Mouse (Mus musculus): Measurements from ENCODE around the gene Rassf2. TPM values are rescaled to one million over a fixed set of nuclear protein-coding genes. Genes with fewer than 3 reads are reported as not detected.

Rassf2 gene
- polyA plus RNA-seq, 1 experiment = 34.9 TPM

DNA sequence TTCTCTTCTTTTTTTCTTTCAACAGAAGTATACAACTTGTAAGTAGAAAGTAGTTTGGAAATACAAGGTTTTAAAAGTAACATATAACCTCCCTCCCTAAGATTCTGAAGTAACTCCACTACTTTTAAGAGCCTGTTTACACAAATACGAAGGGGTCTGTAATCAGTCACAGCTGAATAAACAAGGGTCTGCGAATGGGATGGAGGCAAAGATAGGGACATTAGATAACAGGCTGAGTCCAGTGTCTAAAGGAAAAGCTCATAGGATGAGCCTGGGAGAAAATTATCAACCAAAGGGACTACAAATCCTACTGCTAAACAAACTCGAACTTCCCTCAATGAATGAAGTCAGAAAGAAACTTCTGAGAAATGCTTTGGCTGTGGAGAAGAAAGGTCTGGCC is 19.9 kb upstream of the Rassf2 start:
- no peak for TF ChIP-seq POLR2A (IDR thresholded peaks at IDR 0.05; ENCODE audit: borderline replicate concordance, extremely low read depth, insufficient read depth, insufficient read length, poor library complexity, severe bottlenecking)
- TF ChIP-seq CTCF (IDR thresholded peaks at IDR 0.05; ENCODE audit: borderline replicate concordance, extremely low read depth, insufficient read depth, insufficient read length) = no peak
- no peak for DNase-seq (ENCODE audit: low read depth)

GRCm38 (mm10) chr2:132049491-132049890 is 19.4 kb upstream of the Rassf2 start:
- no peak for DNase-seq (ENCODE audit: low read depth)
- TF ChIP-seq CTCF (IDR thresholded peaks at IDR 0.05; ENCODE audit: borderline replicate concordance, extremely low read depth, insufficient read depth, insufficient read length) (no peak), POLR2A (IDR thresholded peaks at IDR 0.05; ENCODE audit: borderline replicate concordance, extremely low read depth, insufficient read depth, insufficient read length, poor library complexity, severe bottlenecking) (no peak)

DNA sequence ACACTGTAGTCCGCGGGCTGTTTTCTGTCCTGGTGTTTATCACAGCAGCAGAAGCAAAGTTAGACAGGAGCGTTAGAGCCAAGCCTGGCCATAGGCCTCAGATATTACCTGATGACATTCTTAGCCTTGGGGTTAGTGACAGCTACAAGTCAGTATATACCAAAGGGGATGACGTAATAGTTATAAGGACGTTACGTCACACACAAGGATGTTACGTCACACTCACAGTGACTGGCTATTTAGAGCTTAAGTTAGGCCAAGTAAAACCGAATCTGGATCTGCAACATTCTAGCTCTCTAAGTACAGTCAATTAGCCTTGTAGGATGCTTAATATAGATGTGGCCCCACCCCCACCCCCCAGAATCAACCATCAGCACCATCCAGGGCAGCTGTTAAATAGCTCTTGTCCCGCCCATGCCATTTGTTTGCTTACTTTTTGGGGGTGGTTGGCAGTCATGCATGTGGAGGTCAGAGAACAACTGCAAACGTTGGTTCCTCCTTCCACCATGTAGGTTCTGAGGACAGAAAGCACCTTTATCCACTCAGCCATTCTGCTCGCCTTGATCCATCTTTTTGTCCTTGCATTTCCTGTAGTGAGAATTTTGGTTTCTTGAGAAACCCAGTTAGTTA is 18.2 kb upstream of the Rassf2 start:
- TF ChIP-seq POLR2A (IDR thresholded peaks at IDR 0.05; ENCODE audit: borderline replicate concordance, extremely low read depth, insufficient read depth, insufficient read length, poor library complexity, severe bottlenecking) (no peak), CTCF (IDR thresholded peaks at IDR 0.05; ENCODE audit: borderline replicate concordance, extremely low read depth, insufficient read depth, insufficient read length) (no peak)

GRCm38 (mm10) chr2:132047364-132047763 is 17.3 kb upstream of the Rassf2 start:
- DNase-seq (ENCODE audit: low read depth) = no peak
- TF ChIP-seq POLR2A (IDR thresholded peaks at IDR 0.05; ENCODE audit: borderline replicate concordance, extremely low read depth, insufficient read depth, insufficient read length, poor library complexity, severe bottlenecking) (no peak), CTCF (IDR thresholded peaks at IDR 0.05; ENCODE audit: borderline replicate concordance, extremely low read depth, insufficient read depth, insufficient read length) (no peak)

More for the DNA sequence above, 18.2 kb upstream of the Rassf2 start:
- no peak for DNase-seq (ENCODE audit: low read depth)

DNA sequence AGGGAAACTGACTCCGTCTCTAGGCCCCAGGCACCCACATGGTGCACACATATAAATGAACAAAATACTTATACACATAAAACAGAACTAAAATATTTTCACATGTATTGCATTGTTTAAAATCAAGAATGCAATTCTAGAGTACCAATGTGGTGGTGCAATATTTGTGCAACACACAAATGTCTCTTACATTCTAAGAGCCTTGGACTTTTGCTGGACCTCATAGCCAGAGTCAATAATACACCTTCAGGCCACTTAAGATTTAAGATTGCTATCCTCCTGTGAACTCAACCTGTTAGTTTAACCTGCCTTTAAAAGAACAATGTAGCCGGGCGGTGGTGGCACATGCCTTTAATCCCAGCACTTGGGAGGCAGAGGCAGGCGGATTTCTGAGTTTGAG is 16.6 kb upstream of the Rassf2 start:
- TF ChIP-seq CTCF (IDR thresholded peaks at IDR 0.05; ENCODE audit: borderline replicate concordance, extremely low read depth, insufficient read depth, insufficient read length) (no peak), POLR2A (IDR thresholded peaks at IDR 0.05; ENCODE audit: borderline replicate concordance, extremely low read depth, insufficient read depth, insufficient read length, poor library complexity, severe bottlenecking) (no peak)
- no peak for DNase-seq (ENCODE audit: low read depth)

GRCm38 (mm10) chr2:132044320-132045274 is 14.5 kb upstream of the Rassf2 start:
- no peak for DNase-seq (ENCODE audit: low read depth)

DNA sequence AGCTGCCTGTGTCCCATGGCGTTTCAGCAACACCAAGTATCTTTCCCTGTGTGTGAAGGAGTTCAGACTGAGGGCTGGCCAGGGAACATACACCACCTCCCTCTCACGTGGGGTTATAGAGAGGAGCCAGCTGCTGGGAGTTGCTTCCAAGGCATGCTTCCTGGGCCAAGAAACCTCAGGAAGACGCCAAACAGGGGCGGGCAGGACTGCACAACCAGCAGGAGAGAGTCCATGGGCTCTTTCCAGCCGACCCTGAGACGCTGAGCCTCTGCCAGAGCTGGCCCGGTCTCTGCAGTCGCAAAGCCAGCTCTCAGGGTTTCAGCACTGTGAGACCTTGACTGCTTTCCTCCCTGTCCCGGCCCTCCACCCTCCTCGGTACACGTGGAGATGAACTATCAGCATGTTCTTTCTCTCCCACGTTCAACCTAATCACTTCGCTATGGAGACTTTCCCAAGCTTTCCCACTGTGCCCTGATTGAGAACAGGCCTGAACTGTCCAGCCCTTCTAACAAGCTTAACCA is 13.1 kb upstream of the Rassf2 start:
- no peak for TF ChIP-seq CTCF (IDR thresholded peaks at IDR 0.05; ENCODE audit: borderline replicate concordance, extremely low read depth, insufficient read depth, insufficient read length)
- TF ChIP-seq POLR2A (IDR thresholded peaks at IDR 0.05; ENCODE audit: borderline replicate concordance, extremely low read depth, insufficient read depth, insufficient read length, poor library complexity, severe bottlenecking) = no peak
- DNase-seq (ENCODE audit: low read depth) = peak; percentile 59

More at GRCm38 (mm10) chr2:132044320-132045274, 14.5 kb upstream of the Rassf2 start:
- TF ChIP-seq CTCF (IDR thresholded peaks at IDR 0.05; ENCODE audit: borderline replicate concordance, extremely low read depth, insufficient read depth, insufficient read length) (no peak), POLR2A (IDR thresholded peaks at IDR 0.05; ENCODE audit: borderline replicate concordance, extremely low read depth, insufficient read depth, insufficient read length, poor library complexity, severe bottlenecking) (no peak)

DNA sequence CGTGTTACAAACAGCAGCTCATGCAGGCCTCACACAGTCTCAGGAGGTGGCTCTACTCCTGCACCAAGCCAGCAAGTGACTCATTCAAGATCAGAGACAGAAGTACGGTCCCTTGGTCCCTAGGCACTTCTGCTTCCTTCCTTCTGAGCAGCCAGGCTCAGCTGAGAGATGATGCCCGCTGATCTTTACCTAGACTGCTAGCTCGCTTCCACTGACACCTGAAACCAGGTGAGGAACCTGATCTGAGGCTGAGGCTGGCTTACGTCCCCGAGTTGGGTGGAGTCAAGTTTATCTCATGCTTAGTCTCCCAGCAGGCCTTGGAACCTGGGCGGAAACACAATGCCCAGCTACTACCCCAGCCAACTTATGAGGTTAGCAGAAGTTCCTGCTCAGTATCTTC is 9.8 kb upstream of the Rassf2 start:
- DNase-seq (ENCODE audit: low read depth) = no peak
- no peak for TF ChIP-seq CTCF (IDR thresholded peaks at IDR 0.05; ENCODE audit: borderline replicate concordance, extremely low read depth, insufficient read depth, insufficient read length)
- no peak for TF ChIP-seq POLR2A (IDR thresholded peaks at IDR 0.05; ENCODE audit: borderline replicate concordance, extremely low read depth, insufficient read depth, insufficient read length, poor library complexity, severe bottlenecking)

GRCm38 (mm10) chr2:132036326-132036725 is 6.3 kb upstream of the Rassf2 start:
- DNase-seq (ENCODE audit: low read depth) = no peak
- TF ChIP-seq POLR2A (IDR thresholded peaks at IDR 0.05; ENCODE audit: borderline replicate concordance, extremely low read depth, insufficient read depth, insufficient read length, poor library complexity, severe bottlenecking) (no peak), CTCF (IDR thresholded peaks at IDR 0.05; ENCODE audit: borderline replicate concordance, extremely low read depth, insufficient read depth, insufficient read length) (no peak)

GRCm38 (mm10) chr2:132035470-132035835 is 5.4 kb upstream of the Rassf2 start:
- TF ChIP-seq POLR2A (IDR thresholded peaks at IDR 0.05; ENCODE audit: borderline replicate concordance, extremely low read depth, insufficient read depth, insufficient read length, poor library complexity, severe bottlenecking) (no peak), CTCF (IDR thresholded peaks at IDR 0.05; ENCODE audit: borderline replicate concordance, extremely low read depth, insufficient read depth, insufficient read length) (no peak)

More at GRCm38 (mm10) chr2:132035470-132035835, 5.4 kb upstream of the Rassf2 start:
- DNase-seq (ENCODE audit: low read depth) = no peak

Measured in brain, embryonic 14.5 days (tissue).